Mouse (Mus musculus) naive thymus-derived CD4-positive, alpha-beta T cell, adult 5 months (primary cell): Measurements from ENCODE around the gene Tmem101. TPM values are rescaled to one million over a fixed set of nuclear protein-coding genes. Genes with fewer than 3 reads are reported as not detected.

Source experiments
- polyA plus RNA-seq: library from polyadenylated mRNA; unstranded; fragments of 100-300 nt; shearing (Covaris generic); gene quantifications from one replicate; pipeline ENCODE4 v1.2.1, GENCODE M21; 2017

The Tmem101 gene
- 3.7 TPM for polyA plus RNA-seq

DNA sequence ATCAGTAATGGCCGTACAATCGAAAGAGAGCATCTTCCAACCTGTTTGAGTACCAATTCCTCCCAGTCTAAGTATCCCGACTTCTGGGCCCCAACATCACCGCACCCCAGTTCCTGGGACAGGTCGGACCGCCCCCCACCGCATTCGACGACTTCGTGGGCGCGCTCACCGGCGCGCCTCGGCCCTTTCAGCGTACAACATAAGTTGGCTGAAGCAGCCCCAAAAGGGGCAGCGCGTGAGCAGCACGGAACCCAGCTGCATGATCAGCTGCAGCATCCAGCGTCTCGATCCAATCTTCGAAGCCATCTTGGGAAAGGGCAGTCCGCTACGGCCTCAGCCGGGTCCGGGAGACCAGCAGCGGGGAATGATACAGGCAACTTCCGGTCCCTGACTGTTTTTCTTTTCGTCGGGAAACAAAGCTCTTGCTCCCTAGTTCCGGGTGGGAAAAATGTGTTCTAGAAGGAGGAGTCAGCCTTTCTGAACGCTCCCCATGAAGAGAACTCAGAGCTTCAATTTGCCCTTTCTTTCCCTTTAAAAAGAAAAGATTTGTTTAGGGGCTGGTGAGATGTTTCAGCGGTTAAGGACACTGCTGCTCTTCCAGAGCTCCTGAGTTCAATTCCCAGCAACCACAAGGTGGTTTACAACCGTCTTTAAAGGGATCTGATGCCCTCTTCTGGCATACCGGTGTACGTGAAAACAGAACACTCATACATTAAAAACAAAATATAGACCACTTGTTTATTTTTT is at the start of gene Tmem101:
Gene Tmem101 (minus strand): TSS at position 366 of the 747 bp plus-strand sequence.

DNA sequence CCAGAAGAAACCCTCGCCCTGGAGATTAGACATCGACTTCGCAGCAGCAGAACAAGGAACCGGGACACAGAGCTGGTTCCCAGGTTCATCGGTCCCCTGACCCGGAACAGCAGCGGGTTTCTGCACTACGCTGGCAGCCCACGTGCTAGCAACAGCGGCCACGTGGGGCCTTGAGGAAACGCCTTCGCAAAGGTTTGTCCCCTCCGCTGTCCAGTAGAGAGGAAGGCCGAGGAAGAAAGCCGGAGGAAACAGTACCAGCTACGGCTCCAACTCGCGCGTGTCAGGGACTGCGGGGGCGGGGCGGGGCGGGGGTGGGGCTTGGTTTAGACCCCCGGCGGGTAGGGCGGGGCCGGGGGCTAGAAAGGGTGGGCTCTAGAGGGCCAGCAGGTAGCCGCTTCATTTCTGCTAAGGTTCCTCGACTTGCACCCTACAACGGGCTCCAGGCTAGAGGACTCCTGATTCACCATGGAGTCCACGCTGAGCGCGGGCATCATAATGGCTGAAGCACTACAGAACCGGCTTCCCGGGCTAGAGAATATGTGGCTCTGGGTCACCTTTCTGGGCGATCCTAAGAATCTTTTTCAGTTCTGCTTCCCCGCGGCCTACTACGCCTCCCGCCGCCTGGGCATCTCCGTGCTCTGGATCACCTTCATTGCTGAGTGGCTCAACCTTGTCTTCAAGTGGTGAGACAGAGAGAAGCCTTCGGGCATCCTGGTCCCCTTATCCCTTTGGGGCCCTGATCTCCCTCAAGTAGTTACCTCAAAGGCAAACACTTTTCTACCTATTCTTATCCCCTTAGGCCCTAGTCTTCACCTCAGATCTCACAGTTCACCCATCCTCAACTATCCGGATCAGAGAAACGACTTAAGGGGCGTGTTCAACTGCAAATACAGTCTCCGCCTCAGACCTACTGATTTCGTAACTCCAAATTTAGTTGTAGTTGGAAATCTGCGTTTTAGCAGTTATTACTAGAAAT is 33.5 kb upstream of the Tmem101 start, which contains the start of gene G6pc3:
Gene G6pc3 (plus strand): TSS at position 160 of the 976 bp plus-strand sequence.

DNA sequence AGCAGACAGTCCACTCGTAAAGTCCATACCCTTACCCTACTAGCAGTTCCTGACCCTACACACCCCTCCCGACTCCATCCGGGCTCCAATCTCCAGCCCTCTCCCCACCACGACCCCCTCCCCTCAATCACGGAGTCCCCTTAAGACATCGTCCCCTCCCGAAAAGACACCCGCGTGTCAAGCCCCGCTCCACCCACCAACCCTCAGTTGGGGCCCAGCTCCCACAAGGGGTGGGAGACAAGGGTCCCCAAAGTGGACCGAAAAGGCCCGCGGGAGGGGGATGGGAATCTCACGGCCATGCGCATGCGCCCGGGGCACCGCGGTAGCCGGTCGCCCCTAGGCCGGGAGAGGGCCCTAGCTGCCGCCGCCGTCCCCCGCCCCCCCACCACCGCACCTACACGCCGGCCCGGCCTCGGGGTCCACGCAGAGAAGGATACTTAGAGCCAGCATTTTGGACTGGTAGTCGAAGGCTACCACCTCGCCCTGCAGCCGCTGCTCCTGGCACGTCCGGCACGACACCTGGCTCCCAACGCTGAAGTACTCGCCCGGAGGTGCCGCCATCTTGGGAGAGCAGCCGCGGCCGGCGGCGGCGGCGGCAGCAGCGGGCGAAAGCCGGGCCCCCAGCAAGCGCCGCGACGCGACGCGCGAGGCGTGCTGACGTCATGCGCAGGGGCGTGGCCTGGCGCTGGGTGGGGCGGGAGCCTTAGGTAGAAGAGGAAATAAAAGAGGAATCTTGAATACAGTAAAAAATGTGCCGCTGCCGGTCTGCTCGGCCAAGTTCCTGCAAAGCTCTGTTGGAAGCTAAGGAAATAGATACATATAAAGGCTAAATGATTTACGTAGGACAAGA is 28.7 kb upstream of the Tmem101 start, which contains the start of gene Lsm12:
Gene Lsm12 (minus strand): TSS at position 651 of the 850 bp plus-strand sequence.

DNA sequence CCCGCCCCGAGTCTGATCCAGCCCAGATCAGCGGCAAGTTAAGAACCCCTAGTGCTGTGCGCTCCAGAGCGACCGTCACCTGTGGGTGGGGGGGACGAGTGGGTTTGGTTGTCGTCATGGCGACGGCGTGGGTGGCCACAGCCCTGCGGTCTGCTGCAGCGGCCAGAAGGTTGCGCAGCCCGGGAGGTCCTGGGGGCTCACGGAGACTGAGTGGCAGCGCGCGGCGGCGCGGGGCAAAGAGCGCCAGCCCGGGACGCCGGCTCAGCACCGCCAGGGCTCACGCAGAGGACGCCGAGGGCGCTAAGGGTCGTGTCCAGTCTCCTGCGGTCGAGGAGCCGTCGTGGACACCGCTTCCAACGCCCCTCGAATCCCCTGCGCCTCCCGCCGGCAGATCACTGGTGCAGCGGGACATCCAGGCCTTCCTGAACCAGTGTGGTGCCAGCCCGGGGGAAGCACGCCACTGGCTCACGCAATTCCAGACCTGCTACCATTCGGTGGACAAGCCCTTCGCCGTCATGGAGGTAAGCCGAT is 10.7 kb downstream of the Tmem101 start, which contains the start of gene Nags:
Gene Nags (plus strand): TSS at position 43 of the 531 bp plus-strand sequence.

DNA sequence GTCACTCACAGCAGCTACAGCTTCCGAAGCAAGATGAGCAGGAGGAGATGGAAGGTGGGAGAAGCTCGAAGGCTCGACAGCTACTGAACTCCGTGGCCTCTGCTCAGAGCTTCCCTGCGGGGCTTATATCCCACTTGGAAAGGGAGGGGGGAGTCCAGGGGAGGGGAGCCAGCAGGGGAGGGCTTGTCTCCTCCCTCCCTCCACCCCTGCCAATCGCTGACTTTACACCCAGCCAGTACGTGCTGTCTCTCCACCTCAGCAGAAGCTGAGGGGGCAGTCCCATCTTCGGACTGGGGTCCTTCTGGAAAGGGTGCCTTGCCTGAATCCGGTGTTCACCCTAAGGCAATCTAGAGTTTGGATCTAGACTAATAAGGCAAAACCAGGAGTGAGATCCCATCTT is 48.5 kb downstream of the Tmem101 start, which contains the start of gene Pyy:
Gene Pyy (minus strand): TSS at position 101 of the 400 bp plus-strand sequence.

Other genes with a start within 250 kb of the Tmem101 start
- gene Sost, start 189.4 kb downstream of the Tmem101 start, polyA plus RNA-seq: not detected
- gene Cfap97d1, start 172.1 kb downstream of the Tmem101 start, polyA plus RNA-seq: not detected
- gene Dusp3, start 169.4 kb downstream of the Tmem101 start, polyA plus RNA-seq: not detected
- 0.12 TPM for gene Mpp3, start 127.9 kb downstream of the Tmem101 start, polyA plus RNA-seq
- gene Cd300lg, start 114.9 kb downstream of the Tmem101 start, polyA plus RNA-seq: not detected
- gene Mpp2, start 67.9 kb downstream of the Tmem101 start, polyA plus RNA-seq: 0.80 TPM
- not detected for gene Ppy, start 55.1 kb downstream of the Tmem101 start, polyA plus RNA-seq
- not detected for gene Pyy, start 48.6 kb downstream of the Tmem101 start, polyA plus RNA-seq
- gene Nags, start 10.9 kb downstream of the Tmem101 start, polyA plus RNA-seq: not detected
- gene Lsm12, start 28.9 kb upstream of the Tmem101 start, polyA plus RNA-seq: 106 TPM
- 28.8 TPM for gene G6pc3, start 33.2 kb upstream of the Tmem101 start, polyA plus RNA-seq
- gene Hdac5, start 73.8 kb upstream of the Tmem101 start, polyA plus RNA-seq: 77.9 TPM
- not detected for gene BC030867, start 92.5 kb upstream of the Tmem101 start, polyA plus RNA-seq
- gene Asb16, start 112.3 kb upstream of the Tmem101 start, polyA plus RNA-seq: not detected
- gene Tmub2, start 128.5 kb upstream of the Tmem101 start, polyA plus RNA-seq: 48.9 TPM
- gene Atxn7l3, start 140.2 kb upstream of the Tmem101 start, polyA plus RNA-seq: 21.2 TPM
- gene Ubtf, start 163.3 kb upstream of the Tmem101 start, polyA plus RNA-seq: 118 TPM
- gene Slc4a1, start 209.8 kb upstream of the Tmem101 start, polyA plus RNA-seq: not detected
- 4.2 TPM for gene Rundc3a, start 237.0 kb upstream of the Tmem101 start, polyA plus RNA-seq